Mouse (Mus musculus) ES-E14 (cell line): ENCODE results near the gene Fkbp8. TPM values are rescaled to one million over a fixed set of nuclear protein-coding genes. Genes with fewer than 3 reads are reported as not detected.
A peak's percentile ranks its signal among the peaks of the same experiment; 100 is the strongest.

ENCODE experiments used
- DNase-seq: peaks from one replicate; pipeline ENCODE4 v3.0.0-alpha.2; 2013; ENCODE audit warnings: low read depth, low spot score
- H3K27ac ChIP-seq: 2 replicates; pipeline ENCODE4 v1.5.1; 2012; ENCODE audit warnings: low read depth, mild to moderate bottlenecking, low read length, moderate library complexity, mixed read lengths; ENCODE audit not compliant: poor library complexity, insufficient read depth, severe bottlenecking
- H3K36me3 ChIP-seq: 2 replicates; pipeline ENCODE4 v1.6.1; 2012; ENCODE audit warnings: mild to moderate bottlenecking, low read length, moderate library complexity, mixed read lengths; ENCODE audit not compliant: control insufficient read depth, poor library complexity, insufficient read depth, severe bottlenecking
- H3K4me1 ChIP-seq, 2 experiments: fragments of 150-350 bp in 1 of 2; sonication (generic) in 1 of 2; 2 replicates each; pipeline ENCODE4 v1.6.1; 2012; ENCODE audit warnings: low read length in 2 of 2, mild to moderate bottlenecking in 1 of 2, mixed read lengths in 1 of 2; ENCODE audit not compliant: control insufficient read depth in 2 of 2, insufficient read depth in 2 of 2, poor library complexity in 1 of 2
- H3K4me3 ChIP-seq, 2 experiments: fragments of 150-350 bp in 1 of 2; sonication (generic) in 1 of 2; 2 replicates each; pipeline ENCODE4 v1.5.1; 2012; ENCODE audit warnings: low read length in 2 of 2, low read depth in 1 of 2, mild to moderate bottlenecking in 1 of 2, mixed read lengths in 1 of 2; ENCODE audit not compliant: insufficient read depth in 1 of 2, poor library complexity in 1 of 2, severe bottlenecking in 1 of 2
- H3K9ac ChIP-seq: 2 replicates; pipeline ENCODE4 v1.6.1; 2012; ENCODE audit warnings: low read depth, mild to moderate bottlenecking, low read length, mixed read lengths; ENCODE audit not compliant: poor library complexity, insufficient read depth, severe bottlenecking
- H3K9me3 ChIP-seq: fragments of 150-350 bp; sonication (generic); 2 replicates; pipeline ENCODE4 v1.6.1; 2012; ENCODE audit warnings: low read depth, mild to moderate bottlenecking, low read length; ENCODE audit not compliant: control insufficient read depth, insufficient read depth
- CHD2 ChIP-seq: IDR thresholded peaks from 2 replicates; pipeline ENCODE4 v1.6.1; 2014; ENCODE audit warnings: mild to moderate bottlenecking, low read depth, low read length, inconsistent platforms
- HCFC1 ChIP-seq: IDR thresholded peaks from 2 replicates; pipeline ENCODE4 v1.6.1; 2012; ENCODE audit warnings: low read length, inconsistent platforms, borderline replicate concordance; ENCODE audit not compliant: insufficient read depth
- MAFK ChIP-seq: IDR thresholded peaks from 2 replicates; pipeline ENCODE4 v1.6.1; 2014; ENCODE audit warnings: mild to moderate bottlenecking, low read depth, low read length, inconsistent platforms; ENCODE audit not compliant: insufficient read depth
- ZC3H11A ChIP-seq: IDR thresholded peaks from 2 replicates; pipeline ENCODE4 v1.6.1; 2012; ENCODE audit warnings: low read depth, mild to moderate bottlenecking, inconsistent platforms, low read length, borderline replicate concordance
- ZNF384 ChIP-seq: IDR thresholded peaks from 2 replicates; pipeline ENCODE4 v1.6.1; 2012; ENCODE audit warnings: low read depth, low read length, inconsistent platforms
- in situ Hi-C, 2 experiments: fragments of 600-800 bp; cut with MboI; formaldehyde crosslinking; loops; one replicate each; pipeline ENCODE4 v1.15.1; 2025; ENCODE audit warnings: low sequenced_read_pairs in 2 of 2, inconsistent platforms in 1 of 2; ENCODE audit not compliant: unreplicated experiment in 2 of 2
- total RNA-seq: library from RNA; depleted of rRNA; stranded (reverse); fragments of 300-350 nt; gene quantifications from 2 replicates; pipeline ENCODE4 v1.2.3, GENCODE M21; 2012

Gene Fkbp8
- total RNA-seq, 1 experiment, result 252 TPM

DNA sequence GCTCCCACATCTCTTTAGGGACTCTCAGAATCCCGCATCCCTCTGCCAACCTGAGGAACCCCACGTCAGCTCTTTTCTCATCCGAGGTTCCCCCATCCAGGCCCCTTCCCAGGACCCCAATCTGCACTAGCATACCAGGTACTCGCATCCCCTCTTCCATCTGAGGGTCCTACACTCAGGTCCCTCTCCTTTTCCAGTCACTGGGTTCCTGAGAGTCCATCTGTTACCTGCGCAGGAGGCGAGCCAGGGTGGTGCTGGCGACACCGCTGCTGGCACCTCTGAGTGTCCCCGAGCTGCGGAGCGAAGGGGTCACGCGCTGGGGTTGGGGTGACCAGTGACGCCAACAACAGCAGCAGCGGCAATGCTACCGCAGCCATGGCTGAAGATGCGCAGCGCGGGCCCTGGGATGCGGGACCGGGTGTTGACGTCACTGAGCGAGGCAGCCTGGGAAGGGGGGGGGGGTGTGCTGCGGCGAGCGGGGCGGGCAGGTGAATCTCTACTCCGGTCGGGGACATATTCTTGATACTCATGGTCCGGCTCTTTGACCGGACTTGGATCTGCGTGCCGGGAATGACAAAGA lies 40.5 kb upstream of the Fkbp8 start, which contains the start of gene Tmem59l:
Gene Tmem59l, minus strand, starts transcription at position 418 of the 580 bp plus-strand sequence.
- no peak within 1 kb of the TSS for H3K27ac ChIP-seq
- peak within 1 kb of the TSS; percentile 45 to 62 for H3K4me3 ChIP-seq
- H3K9me3 ChIP-seq, result no peaks in the 10 kb centered on the region
- no peaks in the 10 kb centered on the region for H3K36me3 ChIP-seq
- in situ Hi-C loops, result no loop called here
- TF ChIP-seq ZC3H11A (no peak), ZNF384 (no peak), MAFK (no peak), CHD2 (no peak), HCFC1 (no peak)
- peak within 1 kb of the TSS; percentile 34 for H3K9ac ChIP-seq
- H3K4me1 ChIP-seq, result peaks cover 7 to 23% of the 10 kb centered on the region in 2 experiments; a peak in 2 of 4 replicates
- no peak for DNase-seq

DNA sequence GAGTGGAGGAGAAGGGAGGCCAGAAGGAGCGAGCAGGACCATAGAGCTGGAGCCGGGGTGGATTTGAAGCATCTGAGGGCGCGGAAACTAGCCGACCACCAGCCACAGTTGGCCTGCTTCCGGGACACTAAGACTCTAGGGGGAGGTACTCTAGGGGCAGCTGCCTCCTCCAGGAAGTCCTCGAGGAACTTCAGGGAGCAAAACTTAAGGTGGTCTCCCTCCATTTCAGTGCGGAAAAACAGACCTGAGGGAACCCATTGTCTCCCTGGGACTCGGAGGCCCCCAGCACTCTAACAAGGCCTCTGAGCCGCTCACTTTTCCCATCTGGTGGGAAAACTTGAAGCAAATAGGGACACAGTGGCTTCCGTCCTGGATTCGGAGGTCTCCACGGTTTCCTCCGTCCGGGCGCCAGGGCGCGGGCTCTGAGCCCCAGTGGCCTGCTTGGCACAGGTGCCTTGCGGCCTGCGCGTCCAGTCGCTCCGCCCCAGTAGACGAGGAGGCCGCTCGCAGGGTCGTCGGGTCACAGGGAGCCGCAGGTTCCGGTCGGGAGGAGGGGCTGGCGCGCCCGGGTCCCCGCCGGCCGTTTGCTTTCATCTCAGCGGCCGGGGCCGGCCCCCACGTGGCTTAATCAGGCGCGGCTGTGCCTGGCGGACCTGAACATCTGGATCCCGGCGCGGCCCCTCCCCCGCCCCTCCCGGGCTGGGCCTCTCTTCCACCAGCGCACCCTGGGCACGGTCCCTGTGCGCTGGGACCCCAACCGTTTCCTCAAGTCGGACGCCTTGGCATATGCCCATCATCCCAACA lies 39.3 kb upstream of the Fkbp8 start:
- TF ChIP-seq ZC3H11A, result no peak
- TF ChIP-seq CHD2, result no peak
- no peak for TF ChIP-seq ZNF384
- no peak for TF ChIP-seq MAFK
- no peak for TF ChIP-seq HCFC1
- in situ Hi-C loops, result no loop called here
- H3K36me3 ChIP-seq, result no peaks in the 10 kb centered on the region
- peaks cover 7 to 23% of the 10 kb centered on the region in 2 experiments; a peak in 2 of 4 replicates for H3K4me1 ChIP-seq
- H3K9ac ChIP-seq, result peak overlapping the region; percentile 39; the same call in 1 of the 2 replicates
- no peaks in the 10 kb centered on the region for H3K9me3 ChIP-seq
- H3K4me3 ChIP-seq, result peak overlapping the region; percentile 21 to 45
- no peak overlapping the region for H3K27ac ChIP-seq
- no peak for DNase-seq

DNA sequence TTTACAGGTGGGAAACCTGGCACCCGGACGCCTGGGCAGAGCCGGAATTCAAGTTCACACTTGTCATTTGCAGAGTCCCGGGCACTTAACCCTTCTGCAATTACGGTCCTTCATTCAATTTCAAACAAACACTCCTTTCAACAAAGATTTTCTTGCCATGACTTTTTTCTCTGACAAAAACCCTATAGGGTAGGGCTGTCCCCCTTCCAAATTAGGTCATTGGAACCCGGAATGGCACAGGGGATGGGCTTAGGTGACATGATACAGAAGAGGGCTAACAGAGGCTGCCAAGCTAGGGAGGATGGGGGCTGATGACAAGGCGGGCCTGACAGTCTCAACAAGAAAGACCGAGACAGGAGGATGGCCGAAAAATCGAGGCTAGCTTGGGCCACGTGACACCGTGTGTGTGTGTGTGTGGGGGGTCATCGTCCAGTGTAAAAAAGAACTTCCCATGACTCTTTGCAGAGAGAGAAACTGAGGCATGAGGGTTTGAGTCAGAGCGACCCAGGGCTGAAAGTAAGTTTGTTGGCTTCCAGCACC lies 38.5 kb upstream of the Fkbp8 start:
- Histone ChIP-seq H3K36me3 (no peaks in the 10 kb centered on the region), H3K27ac (no peak overlapping the region), H3K4me1 (peaks cover 7 to 30% of the 10 kb centered on the region in 2 experiments; a peak in 2 of 4 replicates), H3K9me3 (no peaks in the 10 kb centered on the region), H3K4me3 (peak overlapping the region; percentile 25 to 29; a peak in 2 of 4 replicates), H3K9ac (peak overlapping the region; percentile 39; the same call in 1 of the 2 replicates)
- no peak for DNase-seq
- TF ChIP-seq ZNF384 (no peak), MAFK (no peak), HCFC1 (no peak)
- in situ Hi-C loops, result no loop called here

DNA sequence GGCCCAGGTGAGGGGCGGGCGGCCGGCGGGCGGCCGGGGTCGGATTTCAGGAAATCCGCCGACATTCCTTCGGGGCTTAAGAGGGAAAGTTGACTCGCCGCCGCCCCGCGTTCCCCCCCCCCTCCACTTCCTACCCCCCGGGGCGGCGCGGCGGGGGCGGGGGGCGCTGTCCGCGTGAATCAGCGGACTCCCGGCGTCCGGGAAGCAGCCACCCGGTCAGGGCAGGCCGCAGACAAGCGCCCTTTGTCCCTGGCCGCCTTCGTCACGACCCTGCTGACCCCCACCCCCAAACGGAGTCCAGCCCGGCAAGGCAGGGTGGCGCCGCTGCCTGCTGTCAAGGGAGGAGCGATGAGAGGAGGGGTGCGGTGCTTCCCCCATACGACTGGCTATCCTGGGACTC lies 37.9 kb upstream of the Fkbp8 start:
- no peak for DNase-seq
- Histone ChIP-seq H3K9ac (no peak overlapping the region), H3K27ac (no peak overlapping the region), H3K9me3 (no peaks in the 10 kb centered on the region), H3K4me1 (peaks cover 7 to 35% of the 10 kb centered on the region in 2 experiments; a peak in 2 of 4 replicates), H3K36me3 (no peaks in the 10 kb centered on the region), H3K4me3 (peak overlapping the region; percentile 6 to 29; a peak in 3 of 4 replicates)
- in situ Hi-C loops, result no loop called here
- TF ChIP-seq CHD2 (no peak), MAFK (no peak), HCFC1 (no peak), ZNF384 (no peak), ZC3H11A (no peak)
